Mouse (Mus musculus) heart, embryonic 11.5 days (tissue): ENCODE measurements around the gene Phf19. TPM values are rescaled to one million over a fixed set of nuclear protein-coding genes. Genes with fewer than 3 reads are reported as not detected.

Source experiments
- ATAC-seq: fragments of 200-750 bp; cut with Nextera tagmentation; replicated peaks from 2 replicates; pipeline ENCODE4 v1.8.0; 2017; ENCODE audit warnings: moderate library complexity; ENCODE audit not compliant: insufficient number of reproducible peaks, low FRiP score, low TSS enrichment
- H3K27ac ChIP-seq: fragments of 300-500 bp; sonication (generic); 2 replicates; pipeline ENCODE4 v1.5.1; 2014; ENCODE audit warnings: mild to moderate bottlenecking, low read depth, low read length
- H3K27me3 ChIP-seq: fragments of 300-500 bp; sonication (generic); 2 replicates; pipeline ENCODE4 v1.6.1; 2014; ENCODE audit warnings: mild to moderate bottlenecking, low read length, mixed read lengths; ENCODE audit not compliant: control insufficient read depth, insufficient read depth
- H3K36me3 ChIP-seq: fragments of 300-500 bp; sonication (generic); 2 replicates; pipeline ENCODE4 v1.6.1; 2014; ENCODE audit warnings: mild to moderate bottlenecking, low read length, moderate library complexity, mixed read lengths; ENCODE audit not compliant: control insufficient read depth, insufficient read depth
- H3K4me1 ChIP-seq: fragments of 300-500 bp; sonication (generic); 2 replicates; pipeline ENCODE4 v1.6.1; 2014; ENCODE audit warnings: low read length; ENCODE audit not compliant: control insufficient read depth, insufficient read depth
- H3K4me2 ChIP-seq: fragments of 300-500 bp; sonication (generic); 2 replicates; pipeline ENCODE4 v1.6.1; 2014; ENCODE audit warnings: mild to moderate bottlenecking, moderate library complexity
- H3K4me3 ChIP-seq: fragments of 300-500 bp; sonication (generic); 2 replicates; pipeline ENCODE4 v1.5.1; 2014; ENCODE audit warnings: low read depth, low read length
- H3K9ac ChIP-seq: fragments of 300-500 bp; sonication (generic); 2 replicates; pipeline ENCODE4 v1.6.1; 2014; ENCODE audit warnings: mild to moderate bottlenecking, low read depth, low read length, moderate library complexity
- H3K9me3 ChIP-seq: fragments of 300-500 bp; sonication (generic); replicated peaks from 2 replicates; pipeline ENCODE4 v1.6.1; 2016; ENCODE audit warnings: low read length; ENCODE audit not compliant: control insufficient read depth
- WGBS: fragments of 180-500 bp; shearing (Covaris S2); extraction: QIAGEN DNeasy Blood & Tissue Kit; methylation state at CpG from one replicate; pipeline ENCODE4 v1.1.7; 2014; ENCODE audit not compliant: insufficient replicate concordance; 5-methylcytosine and 5-hydroxymethylcytosine counted together
- polyA plus RNA-seq: library from polyadenylated mRNA; unstranded; fragments of >200 nt; fragmentation: Nextera tagmentation; extraction: Ambion mirVana; gene quantifications from 2 replicates; pipeline ENCODE4 v1.2.1, GENCODE M21; 2014

Gene Phf19
- 2.7 and 5.3 TPM in 2 replicates for polyA plus RNA-seq

GRCm38 (mm10) chr2:34913218-34914068, at the start of gene Phf19:
TSS of gene Phf19 (minus strand) at chr2:34914026.
- Histone ChIP-seq H3K4me3 (peak within 1 kb of the TSS; percentile 68), H3K27me3 (peaks cover 19% of the 10 kb centered on the region), H3K4me1 (peaks cover 8% of the 10 kb centered on the region), H3K36me3 (no peaks in the 10 kb centered on the region), H3K27ac (no peak within 1 kb of the TSS), H3K9ac (peak within 1 kb of the TSS; percentile 66), H3K9me3 (no peaks in the 10 kb centered on the region), H3K4me2 (peak within 1 kb of the TSS; percentile 97)
- WGBS: 1% methylated on average over 61 of the region's 64 CpGs
- peak; percentile 7; the same call in 1 of the 2 replicates for ATAC-seq

GRCm38 (mm10) chr2:34963371-34963956, 49.6 kb upstream of the Phf19 start:
- Histone ChIP-seq H3K36me3 (no peaks in the 10 kb centered on the region), H3K27me3 (no peaks in the 10 kb centered on the region), H3K9me3 (no peaks in the 10 kb centered on the region), H3K4me1 (peaks cover 7% of the 10 kb centered on the region; the same call in 1 of the 2 replicates), H3K27ac (no peak overlapping the region), H3K9ac (no peak overlapping the region), H3K4me3 (no peak overlapping the region), H3K4me2 (no peak overlapping the region)
- 72% methylated on average over 13 of the region's 13 CpGs for WGBS
- ATAC-seq: no peak

- Histone ChIP-seq H3K9me3 (no peaks in the 10 kb centered on the region), H3K27me3 (no peaks in the 10 kb centered on the region), H3K27ac (no peak overlapping the region), H3K4me3 (no peak overlapping the region), H3K4me1 (peaks cover 7% of the 10 kb centered on the region; the same call in 1 of the 2 replicates), H3K9ac (no peak overlapping the region), H3K36me3 (no peaks in the 10 kb centered on the region), H3K4me2 (no peak overlapping the region)
- WGBS: 76% methylated on average over 9 of the region's 9 CpGs
- no peak for ATAC-seq
Measured at GRCm38 (mm10) chr2:34962893-34963292, 49.1 kb upstream of the Phf19 start.

GRCm38 (mm10) chr2:34962211-34962610, 48.4 kb upstream of the Phf19 start:
- ATAC-seq: no peak
- H3K9me3 ChIP-seq: no peaks in the 10 kb centered on the region
- H3K27ac ChIP-seq: no peak overlapping the region
- no peak overlapping the region for H3K9ac ChIP-seq
- H3K36me3 ChIP-seq: no peaks in the 10 kb centered on the region
- H3K4me2 ChIP-seq: no peak overlapping the region
- no peak overlapping the region for H3K4me3 ChIP-seq
- WGBS: 65% methylated on average over 2 of the region's 2 CpGs
- H3K4me1 ChIP-seq: peaks cover 7% of the 10 kb centered on the region; the same call in 1 of the 2 replicates
- H3K27me3 ChIP-seq: no peaks in the 10 kb centered on the region

GRCm38 (mm10) chr2:34961481-34962036, 47.7 kb upstream of the Phf19 start, which contains the start of gene Traf1:
TSS of gene Traf1 (minus strand) at chr2:34961772.
- Histone ChIP-seq H3K27ac (no peak within 1 kb of the TSS), H3K9ac (peak within 1 kb of the TSS; percentile 47; the same call in 1 of the 2 replicates), H3K27me3 (no peaks in the 10 kb centered on the region), H3K4me3 (peak within 1 kb of the TSS; percentile 27), H3K36me3 (no peaks in the 10 kb centered on the region), H3K4me2 (peak within 1 kb of the TSS; percentile 57), H3K4me1 (peaks cover 7% of the 10 kb centered on the region; the same call in 1 of the 2 replicates), H3K9me3 (no peaks in the 10 kb centered on the region)
- 10% methylated on average over 20 of the region's 20 CpGs for WGBS
- peak; percentile 63; the same call in 1 of the 2 replicates for ATAC-seq

- H3K36me3 ChIP-seq: no peaks in the 10 kb centered on the region
- peak overlapping the region; percentile 57 for H3K4me2 ChIP-seq
- no peak overlapping the region for H3K27ac ChIP-seq
- no peaks in the 10 kb centered on the region for H3K9me3 ChIP-seq
- peak overlapping the region; percentile 27 for H3K4me3 ChIP-seq
- no peak for ATAC-seq
- WGBS: 58% methylated on average over 6 of the region's 6 CpGs
- H3K27me3 ChIP-seq: no peaks in the 10 kb centered on the region
- H3K4me1 ChIP-seq: peaks cover 7% of the 10 kb centered on the region; the same call in 1 of the 2 replicates
- H3K9ac ChIP-seq: no peak overlapping the region
Measured at GRCm38 (mm10) chr2:34960966-34961365, 47.1 kb upstream of the Phf19 start.

- no peak for ATAC-seq
- H3K4me2 ChIP-seq: no peak overlapping the region
- 70% methylated on average over 5 of the region's 5 CpGs for WGBS
- no peak overlapping the region for H3K9ac ChIP-seq
- no peaks in the 10 kb centered on the region for H3K27me3 ChIP-seq
- no peak overlapping the region for H3K27ac ChIP-seq
- H3K36me3 ChIP-seq: no peaks in the 10 kb centered on the region
- H3K9me3 ChIP-seq: no peaks in the 10 kb centered on the region
- H3K4me3 ChIP-seq: no peak overlapping the region
- peaks cover 4% of the 10 kb centered on the region; the same call in 1 of the 2 replicates for H3K4me1 ChIP-seq
Measured at GRCm38 (mm10) chr2:34960466-34960865, 46.6 kb upstream of the Phf19 start.

- Histone ChIP-seq H3K27me3 (no peaks in the 10 kb centered on the region), H3K4me1 (no peaks in the 10 kb centered on the region; the same call in 1 of the 2 replicates), H3K9ac (no peak overlapping the region), H3K27ac (no peak overlapping the region), H3K4me3 (no peak overlapping the region), H3K36me3 (no peaks in the 10 kb centered on the region), H3K4me2 (no peak overlapping the region), H3K9me3 (no peaks in the 10 kb centered on the region)
- no peak for ATAC-seq
- 85% methylated on average over 7 of the region's 7 CpGs for WGBS
Measured at GRCm38 (mm10) chr2:34958582-34958981, 44.8 kb upstream of the Phf19 start.
